9 mouse cellular contexts compared by ENCODE assay signal in genomic region chr19:23015516-23015915, GRCm38 (mm10).
DNase-seq lines count a peak whose midpoint lies in the region; ATAC-seq and TF ChIP-seq lines count a peak whose summit lies in the region.
"Had no signal": no experiment of that assay in that cellular context is flagged by ENCODE, and none has a peak within 500 bp of the region (broad histone marks: within the 10 kb centered on the region; RNA-seq: fewer than 3 reads in every experiment).

No protein-coding gene starts in this region.

- 0 out of 2 replicates have a peak, but pooled peaks cover 3% of the 10 kb centered on the region for H3K9me3 ChIP-seq in heart, embryonic 12.5 days (replicated peaks)
- H3K9me3 ChIP-seq in liver, embryonic 14.5 days (ENCODE audit: control insufficient read depth, low read length) = no peaks in the 10 kb centered on the region

- DNase-seq in heart, adult 8-10 months (ENCODE audit: low spot score) = peak; percentile 63
- DNase-seq in A20 (ENCODE audit: low read depth, low spot score) = peak; percentile 42
- DNase-seq in adrenal gland, postnatal 14 days = peak; percentile 82
- peak in 1 of 3 experiments; percentile 10 for DNase-seq in liver, embryonic 14.5 days (ENCODE audit: low read depth in 3 of 3, low spot score in 3 of 3)
- DNase-seq in thymus, postnatal 14 days = peak; percentile 16
- no peak for DNase-seq in urinary bladder, adult 18-20 months (ENCODE audit: low spot score in 2 of 2)

- no peak for TF ChIP-seq EP300 in liver, embryonic 14.5 days (IDR thresholded peaks at IDR 0.05; ENCODE audit: low read depth)

- H3K27me3 ChIP-seq in heart, embryonic 12.5 days (replicated peaks) = no peaks in the 10 kb centered on the region
- no peaks in the 10 kb centered on the region for H3K27me3 ChIP-seq in liver, embryonic 14.5 days (ENCODE audit: control insufficient read depth, insufficient read depth, low read length)

- no peak overlapping the region for H3K9ac ChIP-seq in heart, embryonic 12.5 days
- H3K9ac ChIP-seq in liver, embryonic 14.5 days (replicated peaks) = no peak overlapping the region

- TF ChIP-seq POLR2A in embryonic fibroblast, embryonic 13.5 days (IDR thresholded peaks at IDR 0.05; ENCODE audit: low read depth, low read length) = no peak

- 53% methylated on average over 3 of the region's 3 CpGs for WGBS in heart, embryonic 12.5 days
- WGBS in liver, embryonic 14.5 days (ENCODE audit: insufficient replicate concordance) = 30% methylated on average over 3 of the region's 3 CpGs

- TF ChIP-seq CTCF in embryonic fibroblast, embryonic 13.5 days (IDR thresholded peaks at IDR 0.05; ENCODE audit: borderline replicate concordance, insufficient read depth, low read length) = peak; percentile 61; the same call in 1 of the 2 replicates
- peak; percentile 69 for TF ChIP-seq CTCF in liver, embryonic 14.5 days (IDR thresholded peaks at IDR 0.05; ENCODE audit: low read depth)

- ATAC-seq in heart, embryonic 12.5 days (ENCODE audit: insufficient number of reproducible peaks, low FRiP score) = no peak
- no peak for ATAC-seq in liver, embryonic 14.5 days (ENCODE audit: insufficient read depth)

- H3K4me3 ChIP-seq in heart, embryonic 12.5 days = no peak overlapping the region
- no peak overlapping the region for H3K4me3 ChIP-seq in embryonic fibroblast, embryonic 13.5 days (ENCODE audit: insufficient read depth, low read length)
- no peak overlapping the region for H3K4me3 ChIP-seq in liver, embryonic 14.5 days (ENCODE audit: insufficient read depth in 1 of 2, low read depth in 2 of 2, low read length in 2 of 2)
- H3K4me3 ChIP-seq: myocyte had no signal

- H3K4me1 ChIP-seq in heart, embryonic 12.5 days (replicated peaks) = no peaks in the 10 kb centered on the region
- H3K4me1 ChIP-seq in embryonic fibroblast, embryonic 13.5 days (ENCODE audit: control insufficient read depth, insufficient read depth, low read length) = no peaks in the 10 kb centered on the region
- H3K4me1 ChIP-seq in liver, embryonic 14.5 days (replicated peaks; ENCODE audit: control insufficient read depth in 2 of 2, insufficient read depth in 2 of 2, low read length in 1 of 2) = no peaks in the 10 kb centered on the region

- H3K4me2 ChIP-seq in heart, embryonic 12.5 days = no peak overlapping the region
- H3K4me2 ChIP-seq in liver, embryonic 14.5 days (ENCODE audit: low read depth) = no peak overlapping the region

- no peak overlapping the region for H3K27ac ChIP-seq in heart, embryonic 12.5 days (ENCODE audit: poor library complexity, severe bottlenecking)
- no peak overlapping the region for H3K27ac ChIP-seq in embryonic fibroblast, embryonic 13.5 days (ENCODE audit: insufficient read depth, low read length)
- H3K27ac ChIP-seq in liver, embryonic 14.5 days = no peak overlapping the region

- H3K36me3 ChIP-seq in heart, embryonic 12.5 days = no peaks in the 10 kb centered on the region
- H3K36me3 ChIP-seq in liver, embryonic 14.5 days (replicated peaks; ENCODE audit: control insufficient read depth, insufficient read depth, low read depth) = no peaks in the 10 kb centered on the region

Comparison
In these comparisons a context has a peak if more than half of its experiments do, and no peak if none do; other contexts are left out.
1. DNase-seq: peak in heart, adult 8-10 months (single experiment), A20 (single experiment), adrenal gland, postnatal 14 days (single experiment) and thymus, postnatal 14 days (single experiment); none in urinary bladder, adult 18-20 months (0 of 2).